Mouse (Mus musculus) midbrain, embryonic 12.5 days (tissue): ENCODE data around the gene Afg1l. TPM values are rescaled to one million over a fixed set of nuclear protein-coding genes. Genes with fewer than 3 reads are reported as not detected.

Experiments used
- ATAC-seq: fragments of 200-750 bp; cut with Nextera tagmentation; 2 replicates; pipeline ENCODE4 v1.8.0; 2017; ENCODE audit warnings: low read depth, moderate TSS enrichment, moderate library complexity; ENCODE audit not compliant: low FRiP score
- H3K27ac ChIP-seq: fragments of 300-500 bp; sonication (generic); replicated peaks from 2 replicates; pipeline ENCODE4 v1.5.1; 2016; ENCODE audit warnings: mild to moderate bottlenecking
- H3K27me3 ChIP-seq: fragments of 300-500 bp; sonication (generic); 2 replicates; pipeline ENCODE4 v1.6.1; 2016; ENCODE audit warnings: mild to moderate bottlenecking
- H3K36me3 ChIP-seq: fragments of 300-500 bp; sonication (generic); 2 replicates; pipeline ENCODE4 v1.6.1; 2016
- H3K4me1 ChIP-seq: fragments of 300-500 bp; sonication (generic); 2 replicates; pipeline ENCODE4 v1.6.1; 2016
- H3K4me2 ChIP-seq: fragments of 300-500 bp; sonication (generic); replicated peaks from 2 replicates; pipeline ENCODE4 v1.6.1; 2016; ENCODE audit warnings: mild to moderate bottlenecking, moderate library complexity
- H3K4me3 ChIP-seq: fragments of 300-500 bp; sonication (generic); 2 replicates; pipeline ENCODE4 v1.5.1; 2016; ENCODE audit warnings: mild to moderate bottlenecking
- H3K9ac ChIP-seq: fragments of 300-500 bp; sonication (generic); replicated peaks from 2 replicates; pipeline ENCODE4 v1.6.1; 2016; ENCODE audit warnings: mild to moderate bottlenecking, moderate library complexity
- H3K9me3 ChIP-seq: fragments of 300-500 bp; sonication (generic); 2 replicates; pipeline ENCODE4 v1.6.1; 2016; ENCODE audit warnings: mild to moderate bottlenecking
- WGBS: fragments of 180-500 bp; shearing (Covaris S2); methylation state at CpG from one replicate; pipeline ENCODE4 v1.1.7; 2016; 5-methylcytosine and 5-hydroxymethylcytosine counted together
- polyA plus RNA-seq: library from polyadenylated mRNA; unstranded; fragments of >200 nt; fragmentation: Nextera tagmentation; extraction: Ambion mirVana; gene quantifications from 2 replicates; pipeline ENCODE4 v1.2.1, GENCODE M21; 2016

Afg1l gene
- polyA plus RNA-seq, 1 experiment from 2014 or later = 4.8 TPM

GRCm38 (mm10) chr10:42346179-42346877, 132.0 kb downstream of the Afg1l start:
- Histone ChIP-seq H3K9ac (no peak overlapping the region), H3K4me2 (no peak overlapping the region), H3K27me3 (peaks cover 10% of the 10 kb centered on the region), H3K9me3 (no peaks in the 10 kb centered on the region), H3K4me1 (peaks cover 17% of the 10 kb centered on the region), H3K27ac (peak overlapping the region; percentile 27; the same call in 1 of the 2 replicates), H3K4me3 (no peak overlapping the region), H3K36me3 (no peaks in the 10 kb centered on the region)
- WGBS = 33% methylated on average over 12 of the region's 12 CpGs
- no peak for ATAC-seq

GRCm38 (mm10) chr10:42342714-42343113, 135.7 kb downstream of the Afg1l start:
- no peak overlapping the region for H3K27ac ChIP-seq
- no peaks in the 10 kb centered on the region for H3K9me3 ChIP-seq
- 93% methylated on average over 5 of the region's 5 CpGs for WGBS
- no peaks in the 10 kb centered on the region for H3K36me3 ChIP-seq
- no peak overlapping the region for H3K4me3 ChIP-seq
- no peak overlapping the region for H3K4me2 ChIP-seq
- no peak overlapping the region for H3K9ac ChIP-seq
- no peak for ATAC-seq
- H3K27me3 ChIP-seq = peaks cover 10% of the 10 kb centered on the region
- H3K4me1 ChIP-seq = peaks cover 53% of the 10 kb centered on the region

GRCm38 (mm10) chr10:42341815-42342457, 136.4 kb downstream of the Afg1l start:
- H3K36me3 ChIP-seq = no peaks in the 10 kb centered on the region
- no peak overlapping the region for H3K4me2 ChIP-seq
- no peak overlapping the region for H3K9ac ChIP-seq
- peaks cover 54% of the 10 kb centered on the region for H3K4me1 ChIP-seq
- no peak for ATAC-seq
- no peaks in the 10 kb centered on the region for H3K9me3 ChIP-seq
- no peak overlapping the region for H3K4me3 ChIP-seq
- H3K27me3 ChIP-seq = peaks cover 16% of the 10 kb centered on the region
- no peak overlapping the region for H3K27ac ChIP-seq
- 81% methylated on average over 11 of the region's 11 CpGs for WGBS

GRCm38 (mm10) chr10:42340426-42340793, 138.0 kb downstream of the Afg1l start:
- 14% methylated on average over 6 of the region's 6 CpGs for WGBS
- peaks cover 46% of the 10 kb centered on the region for H3K4me1 ChIP-seq
- no peak overlapping the region for H3K9ac ChIP-seq
- no peaks in the 10 kb centered on the region for H3K9me3 ChIP-seq
- peaks cover 23% of the 10 kb centered on the region for H3K27me3 ChIP-seq
- no peak overlapping the region for H3K4me3 ChIP-seq
- peak overlapping the region; percentile 26 for H3K27ac ChIP-seq
- H3K4me2 ChIP-seq = no peak overlapping the region
- 0 out of 2 replicates have a peak, but pooled peaks have one; percentile 47 for ATAC-seq
- H3K36me3 ChIP-seq = no peaks in the 10 kb centered on the region

- Histone ChIP-seq H3K4me1 (peaks cover 46% of the 10 kb centered on the region), H3K27me3 (peaks cover 23% of the 10 kb centered on the region), H3K4me3 (no peak overlapping the region), H3K4me2 (0 out of 2 replicates have a peak overlapping the region, but pooled peaks have one; percentile 7), H3K9me3 (no peaks in the 10 kb centered on the region), H3K9ac (no peak overlapping the region), H3K36me3 (no peaks in the 10 kb centered on the region), H3K27ac (0 out of 2 replicates have a peak overlapping the region, but pooled peaks have one; percentile 46)
- 0 out of 2 replicates have a peak, but pooled peaks have one; percentile 47 for ATAC-seq
- WGBS = 25% methylated on average over 8 of the region's 8 CpGs
These were observed 138.5 kb downstream of the Afg1l start for GRCm38 (mm10) chr10:42339773-42340425.

GRCm38 (mm10) chr10:42338456-42338855, 139.9 kb downstream of the Afg1l start:
- no peak for ATAC-seq

GRCm38 (mm10) chr10:42327576-42327975, 150.8 kb downstream of the Afg1l start:
- 65% methylated on average over 8 of the region's 8 CpGs for WGBS

More at GRCm38 (mm10) chr10:42338456-42338855, 139.9 kb downstream of the Afg1l start:
- Histone ChIP-seq H3K4me1 (peaks cover 46% of the 10 kb centered on the region), H3K9ac (0 out of 2 replicates have a peak overlapping the region, but pooled peaks have one; percentile 1), H3K36me3 (no peaks in the 10 kb centered on the region), H3K27ac (no peak overlapping the region), H3K4me2 (no peak overlapping the region), H3K27me3 (peaks cover 19% of the 10 kb centered on the region), H3K4me3 (no peak overlapping the region), H3K9me3 (no peaks in the 10 kb centered on the region)
- WGBS = 29% methylated on average over 9 of the region's 9 CpGs

GRCm38 (mm10) chr10:42325305-42325704, 153.1 kb downstream of the Afg1l start:
- H3K4me1 ChIP-seq = 0 out of 2 replicates have a peak, but pooled peaks cover 6% of the 10 kb centered on the region
- ATAC-seq = no peak
- no peaks in the 10 kb centered on the region for H3K9me3 ChIP-seq
- 77% methylated on average over 10 of the region's 10 CpGs for WGBS
- H3K27ac ChIP-seq = no peak overlapping the region
- H3K4me2 ChIP-seq = no peak overlapping the region
- H3K4me3 ChIP-seq = no peak overlapping the region
- H3K9ac ChIP-seq = no peak overlapping the region
- H3K36me3 ChIP-seq = no peaks in the 10 kb centered on the region
- peaks cover 4% of the 10 kb centered on the region; the same call in 1 of the 2 replicates for H3K27me3 ChIP-seq

More at GRCm38 (mm10) chr10:42327576-42327975, 150.8 kb downstream of the Afg1l start:
- Histone ChIP-seq H3K27me3 (peaks cover 9% of the 10 kb centered on the region; the same call in 1 of the 2 replicates), H3K4me3 (no peak overlapping the region), H3K9ac (no peak overlapping the region), H3K4me2 (no peak overlapping the region), H3K4me1 (0 out of 2 replicates have a peak, but pooled peaks cover 6% of the 10 kb centered on the region), H3K9me3 (no peaks in the 10 kb centered on the region), H3K27ac (no peak overlapping the region), H3K36me3 (no peaks in the 10 kb centered on the region)
- ATAC-seq = no peak

- H3K9ac ChIP-seq = no peak overlapping the region
- H3K4me3 ChIP-seq = no peak overlapping the region
- no peaks in the 10 kb centered on the region for H3K9me3 ChIP-seq
- H3K27ac ChIP-seq = no peak overlapping the region
- ATAC-seq = no peak
- H3K27me3 ChIP-seq = peaks cover 4% of the 10 kb centered on the region; the same call in 1 of the 2 replicates
- 0 out of 2 replicates have a peak, but pooled peaks cover 6% of the 10 kb centered on the region for H3K4me1 ChIP-seq
- no peak overlapping the region for H3K4me2 ChIP-seq
- H3K36me3 ChIP-seq = no peaks in the 10 kb centered on the region
These were observed 154.4 kb downstream of the Afg1l start for GRCm38 (mm10) chr10:42323978-42324377.

GRCm38 (mm10) chr10:42313222-42313786, 165.1 kb downstream of the Afg1l start:
- Histone ChIP-seq H3K9me3 (no peaks in the 10 kb centered on the region), H3K36me3 (no peaks in the 10 kb centered on the region), H3K4me1 (no peaks in the 10 kb centered on the region; the same call in 1 of the 2 replicates), H3K9ac (no peak overlapping the region), H3K4me3 (no peak overlapping the region), H3K4me2 (no peak overlapping the region), H3K27ac (no peak overlapping the region), H3K27me3 (peaks cover 16% of the 10 kb centered on the region)
- WGBS = 88% methylated on average over 22 of the region's 22 CpGs
- no peak for ATAC-seq

- no peak for ATAC-seq
- Histone ChIP-seq H3K36me3 (no peaks in the 10 kb centered on the region), H3K4me3 (no peak overlapping the region), H3K4me1 (no peaks in the 10 kb centered on the region; the same call in 1 of the 2 replicates), H3K9me3 (no peaks in the 10 kb centered on the region), H3K9ac (no peak overlapping the region), H3K4me2 (no peak overlapping the region), H3K27ac (no peak overlapping the region), H3K27me3 (peaks cover 20% of the 10 kb centered on the region)
- 89% methylated on average over 1 of the region's 1 CpGs for WGBS
These were observed 165.8 kb downstream of the Afg1l start for GRCm38 (mm10) chr10:42312557-42312956.
